Mouse (Mus musculus): Measurements from ENCODE around the gene F10. TPM values are rescaled to one million over a fixed set of nuclear protein-coding genes. Genes with fewer than 3 reads are reported as not detected.
A peak's percentile ranks its signal among the peaks of the same experiment; 100 is the strongest.

The F10 gene
- polyA plus RNA-seq, 1 experiment from 2014 or later: 0.08 TPM

DNA sequence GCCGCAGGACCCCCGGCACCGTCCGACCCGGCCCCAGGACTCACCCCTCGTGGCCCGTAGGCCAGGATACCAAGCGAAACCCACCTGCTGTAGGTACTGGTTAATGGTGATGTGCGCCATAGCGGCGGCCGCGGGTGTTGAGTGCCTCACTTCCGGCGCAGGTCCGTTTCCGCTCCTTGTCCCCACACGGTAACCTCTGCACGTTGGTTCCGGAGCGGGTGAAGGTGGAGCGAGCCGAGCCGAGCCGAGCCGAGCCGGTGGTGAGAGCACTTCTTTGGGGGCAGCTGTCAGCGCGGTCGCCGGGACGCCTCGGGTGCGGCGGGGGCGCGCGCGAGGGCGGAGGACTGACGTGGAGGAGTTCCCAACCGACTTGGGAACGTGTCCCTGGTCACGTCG, 67.6 kb downstream of the F10 start:
- Histone ChIP-seq H3K27ac (peak overlapping the region; percentile 93), H3K27me3 (ENCODE audit: control insufficient read depth, insufficient read depth, low read length) (no peaks in the 10 kb centered on the region), H3K4me2 (replicated peaks) (peak overlapping the region; percentile 97), H3K4me1 (replicated peaks; ENCODE audit: control insufficient read depth, insufficient read depth, low read length) (peaks cover 28% of the 10 kb centered on the region), H3K4me3 (replicated peaks; ENCODE audit: low read length) (peak overlapping the region; percentile 99), H3K36me3 (replicated peaks; ENCODE audit: control insufficient read depth, insufficient read depth) (peaks cover 17% of the 10 kb centered on the region), H3K9ac (peak overlapping the region; percentile 89), H3K9me3 (ENCODE audit: control insufficient read depth, low read length) (no peaks in the 10 kb centered on the region)
- 0% methylated on average over 45 of the region's 45 CpGs for WGBS
- ATAC-seq (ENCODE audit: low FRiP score) (peak; percentile 83), DNase-seq (ENCODE audit: low spot score) (peak; percentile 87)

DNA sequence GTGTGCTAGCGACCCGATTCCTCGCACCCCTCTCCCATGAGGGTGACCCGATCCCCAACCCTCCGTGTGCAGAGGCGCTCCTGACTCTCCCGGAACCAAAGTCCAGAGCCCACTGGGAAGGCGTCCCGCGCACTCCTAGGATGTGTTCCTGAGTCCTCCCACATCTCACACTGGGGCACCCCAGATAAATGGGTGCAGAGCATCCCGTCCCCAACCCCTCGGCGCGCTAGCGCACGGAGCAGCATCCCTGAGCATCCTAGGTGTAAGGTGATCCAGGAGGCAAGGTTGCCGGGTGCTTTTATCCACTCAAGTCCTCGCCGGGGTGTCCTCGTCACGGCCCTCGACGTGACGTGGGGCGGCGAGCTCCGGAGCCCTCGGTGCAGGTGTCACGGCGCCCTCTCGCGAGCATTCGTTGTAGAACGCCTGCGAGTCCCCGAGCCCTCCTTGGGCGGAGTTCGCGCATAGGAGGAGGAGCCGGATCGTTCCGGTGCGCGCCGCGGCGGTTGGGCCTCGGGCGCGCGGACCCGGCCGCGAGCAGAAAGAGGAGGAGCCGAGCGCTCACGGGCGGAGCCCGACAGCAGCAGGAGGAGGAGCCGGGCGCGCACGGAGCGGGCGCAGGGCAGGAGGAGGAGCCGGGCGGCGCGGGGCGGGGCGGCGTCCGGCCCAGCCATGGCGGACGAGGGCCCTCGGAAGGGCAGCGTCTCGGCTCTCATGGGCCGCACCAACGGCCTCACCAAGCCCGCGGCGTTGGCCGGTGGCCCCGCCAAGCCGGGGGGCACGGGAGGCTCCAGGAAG, 68.2 kb downstream of the F10 start, which contains the start of the genes Pcid2 and Cul4a:
TSS of gene Pcid2 (minus strand) at position 373 of the 795 bp plus-strand sequence.
TSS of gene Cul4a (plus strand) at position 535 of the 795 bp plus-strand sequence.
- Histone ChIP-seq H3K4me1 (replicated peaks; ENCODE audit: control insufficient read depth, insufficient read depth, low read length) (peaks cover 28% of the 10 kb centered on the region), H3K27me3 (ENCODE audit: control insufficient read depth, insufficient read depth, low read length) (no peaks in the 10 kb centered on the region), H3K27ac (peak within 1 kb of the TSS; percentile 93), H3K4me3 (replicated peaks; ENCODE audit: low read length) (peak within 1 kb of the TSS; percentile 99), H3K9ac (peak within 1 kb of the TSS; percentile 91), H3K4me2 (replicated peaks) (peak within 1 kb of the TSS; percentile 97), H3K36me3 (replicated peaks; ENCODE audit: control insufficient read depth, insufficient read depth) (peaks cover 13% of the 10 kb centered on the region; the same call in 1 of the 2 replicates), H3K9me3 (ENCODE audit: control insufficient read depth, low read length) (no peaks in the 10 kb centered on the region)
- WGBS: under 1% methylated on average over 84 of the region's 87 CpGs
- DNase-seq (ENCODE audit: low spot score): peak; percentile 98
- peak; percentile 95 for ATAC-seq (ENCODE audit: low FRiP score)

- DNase-seq (ENCODE audit: low spot score): no peak
- WGBS: under 1% methylated on average over 57 of the region's 63 CpGs
Measured at GRCm38 (mm10) chr8:13105908-13106551, 68.9 kb downstream of the F10 start.

More at GRCm38 (mm10) chr8:13105908-13106551, 68.9 kb downstream of the F10 start:
- Histone ChIP-seq H3K4me1 (replicated peaks; ENCODE audit: control insufficient read depth, insufficient read depth, low read length) (peaks cover 28% of the 10 kb centered on the region), H3K9ac (peak overlapping the region; percentile 91), H3K36me3 (replicated peaks; ENCODE audit: control insufficient read depth, insufficient read depth) (peaks cover 13% of the 10 kb centered on the region; the same call in 1 of the 2 replicates), H3K4me3 (replicated peaks; ENCODE audit: low read length) (peak overlapping the region; percentile 99), H3K27me3 (ENCODE audit: control insufficient read depth, insufficient read depth, low read length) (no peaks in the 10 kb centered on the region), H3K4me2 (replicated peaks) (peak overlapping the region; percentile 97), H3K9me3 (ENCODE audit: control insufficient read depth, low read length) (no peaks in the 10 kb centered on the region), H3K27ac (peak overlapping the region; percentile 93)
- peak; percentile 44 for ATAC-seq (ENCODE audit: low FRiP score)

Other genes starting within 250 kb of the F10 start
- gene Mcf2l, start 163.5 kb upstream of the F10 start, polyA plus RNA-seq (2014; fragmentation: Nextera tagmentation; extraction: Ambion mirVana): 158 and 173 TPM in 2 replicates
- 0.10 TPM in 1 of 2 replicates, not detected in the other for gene F7, start 11.3 kb upstream of the F10 start, polyA plus RNA-seq (2014; fragmentation: Nextera tagmentation; extraction: Ambion mirVana)
- 0.86 and 0.90 TPM in 2 replicates for gene Proz, start 23.6 kb downstream of the F10 start, polyA plus RNA-seq (2014; fragmentation: Nextera tagmentation; extraction: Ambion mirVana)
- gene Pcid2, start 68.2 kb downstream of the F10 start, polyA plus RNA-seq (2014; fragmentation: Nextera tagmentation; extraction: Ambion mirVana): 32.9 and 35.2 TPM in 2 replicates
- gene Cul4a, start 68.3 kb downstream of the F10 start, polyA plus RNA-seq (2014; fragmentation: Nextera tagmentation; extraction: Ambion mirVana): 74.6 and 75.3 TPM in 2 replicates
- gene Lamp1, start 121.9 kb downstream of the F10 start, polyA plus RNA-seq (2014; fragmentation: Nextera tagmentation; extraction: Ambion mirVana): 331 and 347 TPM in 2 replicates
- 11.7 and 12.6 TPM in 2 replicates for gene Grtp1, start 163.3 kb downstream of the F10 start, polyA plus RNA-seq (2014; fragmentation: Nextera tagmentation; extraction: Ambion mirVana)
- gene Adprhl1, start 216.9 kb downstream of the F10 start, polyA plus RNA-seq (2014; fragmentation: Nextera tagmentation; extraction: Ambion mirVana): not detected in 2 replicates